Mouse (Mus musculus): ENCODE measurements around the gene Edn1.

- no peak for TF ChIP-seq CTCF (IDR thresholded peaks at IDR 0.05; ENCODE audit: low read depth)
- no peak for TF ChIP-seq EP300 (IDR thresholded peaks at IDR 0.05; ENCODE audit: low read depth)
These were observed 40.7 kb downstream of the Edn1 start for GRCm38 (mm10) chr13:42341871-42342532.

All from liver, embryonic 14.5 days (tissue).